Mouse (Mus musculus): ENCODE data around the gene Proca1.
A peak's percentile ranks its signal among the peaks of the same experiment; 100 is the strongest.

Proca1 gene

GRCm38 (mm10) chr11:78166161-78166560 lies 27.0 kb upstream of the Proca1 start:
- DNase-seq = no peak

- no peak for DNase-seq
Observed at GRCm38 (mm10) chr11:78166640-78167039, 26.6 kb upstream of the Proca1 start.

- no peak for DNase-seq
Observed at GRCm38 (mm10) chr11:78167257-78167959, 25.8 kb upstream of the Proca1 start.

GRCm38 (mm10) chr11:78168541-78169468 lies 24.4 kb upstream of the Proca1 start:
- no peak for DNase-seq

- DNase-seq = no peak
Observed at GRCm38 (mm10) chr11:78170306-78170705, 22.9 kb upstream of the Proca1 start.

GRCm38 (mm10) chr11:78171328-78171727 lies 21.9 kb upstream of the Proca1 start:
- no peak for DNase-seq

- no peak for DNase-seq
Observed at GRCm38 (mm10) chr11:78172034-78172747, 21.0 kb upstream of the Proca1 start.

GRCm38 (mm10) chr11:78172748-78173383 lies 20.3 kb upstream of the Proca1 start:
- no peak for DNase-seq

- DNase-seq = no peak
Observed at GRCm38 (mm10) chr11:78174506-78174905, 18.7 kb upstream of the Proca1 start.

- no peak for DNase-seq
Observed at GRCm38 (mm10) chr11:78175771-78176401, 17.3 kb upstream of the Proca1 start.

- peak; percentile 68 to 73 for DNase-seq
Observed at GRCm38 (mm10) chr11:78176402-78176862, 16.8 kb upstream of the Proca1 start, which contains the start of the genes Nek8 and Tlcd1. TSS of gene Nek8 (minus strand) at chr11:78176675. TSS of gene Tlcd1 (plus strand) at chr11:78176711.

- no peak for DNase-seq
Observed at GRCm38 (mm10) chr11:78176905-78177331, 16.3 kb upstream of the Proca1 start.

GRCm38 (mm10) chr11:78177437-78177836 lies 15.8 kb upstream of the Proca1 start:
- no peak for DNase-seq

- peak; percentile 90 to 93 for DNase-seq
Observed at GRCm38 (mm10) chr11:78177903-78178858, 15.0 kb upstream of the Proca1 start.

- DNase-seq = peak; percentile 42 to 48
Observed at GRCm38 (mm10) chr11:78178859-78179437, 14.2 kb upstream of the Proca1 start.

GRCm38 (mm10) chr11:78179438-78179999 lies 13.7 kb upstream of the Proca1 start:
- no peak for DNase-seq

GRCm38 (mm10) chr11:78180081-78180761 lies 13.0 kb upstream of the Proca1 start:
- DNase-seq = no peak

- no peak for DNase-seq
Observed at GRCm38 (mm10) chr11:78181830-78182357, 11.3 kb upstream of the Proca1 start.

GRCm38 (mm10) chr11:78182450-78182849 lies 10.7 kb upstream of the Proca1 start:
- no peak for DNase-seq
